Mouse (Mus musculus) layer of hippocampus, adult 2 months (tissue): ENCODE data around the gene 1110065P20Rik. TPM values are rescaled to one million over a fixed set of nuclear protein-coding genes. Genes with fewer than 3 reads are reported as not detected.

Source experiments
- DNase-seq, 2 experiments: peaks; one replicate each; pipeline ENCODE4 v3.0.0; 2022; ENCODE audit warnings: low spot score in 2 of 2
- H3K27ac ChIP-seq: fragments of 200-600 bp; 2 replicates; pipeline ENCODE4 v1.8.1; 2022
- H3K4me3 ChIP-seq: fragments of 200-600 bp; 2 replicates; pipeline ENCODE4 v1.8.1; 2022; ENCODE audit warnings: mild to moderate bottlenecking
- CTCF ChIP-seq: fragments of 200-600 bp; conservative IDR thresholded peaks from 2 replicates; pipeline ENCODE4 v1.8.1; 2022; ENCODE audit warnings: antibody characterized with exemption, mild to moderate bottlenecking, moderate library complexity
- total RNA-seq, 2 experiments: library from RNA; stranded (reverse); gene quantifications; 2 replicates each; pipeline ENCODE4 v1.2.3; 2021

Gene 1110065P20Rik
- total RNA-seq, 2 experiments from 2014 or later, result 72.0 to 94.5 TPM

GRCm38 (mm10) chr4:124872719-124873118 is 21.7 kb upstream of the 1110065P20Rik start:
- Histone ChIP-seq H3K4me3 (no peak overlapping the region), H3K27ac (no peak overlapping the region)
- peak; percentile 67 for TF ChIP-seq CTCF
- no peak for DNase-seq

- DNase-seq, result no peak
- Histone ChIP-seq H3K27ac (peak within 1 kb of the TSS; percentile 95), H3K4me3 (peak within 1 kb of the TSS; percentile 77)
- TF ChIP-seq CTCF, result no peak
Measured at GRCm38 (mm10) chr4:124861283-124862188, 10.5 kb upstream of the 1110065P20Rik start, which contains the start of gene Maneal. Gene Maneal, minus strand, starts transcription at chr4:124862171.

GRCm38 (mm10) chr4:124860446-124860845 is 9.4 kb upstream of the 1110065P20Rik start:
- DNase-seq, result no peak
- Histone ChIP-seq H3K4me3 (peak overlapping the region; percentile 77), H3K27ac (no peak overlapping the region)
- no peak for TF ChIP-seq CTCF

GRCm38 (mm10) chr4:124858370-124858769 is 7.4 kb upstream of the 1110065P20Rik start:
- no peak for TF ChIP-seq CTCF
- Histone ChIP-seq H3K4me3 (no peak overlapping the region), H3K27ac (no peak overlapping the region)
- no peak for DNase-seq

- peak overlapping the region; percentile 65 for H3K27ac ChIP-seq
- peak in 1 of 2 experiments; percentile 60 for DNase-seq
- no peak overlapping the region for H3K4me3 ChIP-seq
- no peak for TF ChIP-seq CTCF
Measured at GRCm38 (mm10) chr4:124856294-124856693, 5.3 kb upstream of the 1110065P20Rik start.

- peak; percentile 93 to 94 for DNase-seq
- peak; percentile 49 for TF ChIP-seq CTCF
- Histone ChIP-seq H3K4me3 (peak within 1 kb of the TSS; percentile 65), H3K27ac (peak within 1 kb of the TSS; percentile 100)
Measured at GRCm38 (mm10) chr4:124850261-124850913, 609 bp downstream of the 1110065P20Rik start, which contains the start of gene Yrdc. Gene Yrdc, plus strand, starts transcription at chr4:124850679.

- TF ChIP-seq CTCF, result no peak
- Histone ChIP-seq H3K27ac (peak overlapping the region; percentile 100), H3K4me3 (peak overlapping the region; percentile 65)
- peak; percentile 59 to 78 for DNase-seq
Measured at GRCm38 (mm10) chr4:124849631-124850260, 1.2 kb downstream of the 1110065P20Rik start.

- Histone ChIP-seq H3K27ac (peak overlapping the region; percentile 64; the same call in 1 of the 2 replicates), H3K4me3 (no peak overlapping the region)
- TF ChIP-seq CTCF, result peak; percentile 99
- DNase-seq, result peak; percentile 74 to 91
Measured at GRCm38 (mm10) chr4:124847573-124847972, 3.4 kb downstream of the 1110065P20Rik start.

- Histone ChIP-seq H3K27ac (peak overlapping the region; percentile 48; the same call in 1 of the 2 replicates), H3K4me3 (no peak overlapping the region)
- peak; percentile 83 for TF ChIP-seq CTCF
- DNase-seq, result no peak
Measured at GRCm38 (mm10) chr4:124843493-124843892, 7.5 kb downstream of the 1110065P20Rik start.

- Histone ChIP-seq H3K4me3 (no peak overlapping the region), H3K27ac (no peak overlapping the region)
Measured at GRCm38 (mm10) chr4:124840998-124841397, 10.0 kb downstream of the 1110065P20Rik start.

GRCm38 (mm10) chr4:124838035-124838700 is 12.8 kb downstream of the 1110065P20Rik start:
- Histone ChIP-seq H3K4me3 (no peak overlapping the region), H3K27ac (no peak overlapping the region)
- TF ChIP-seq CTCF, result no peak
- no peak for DNase-seq

More at GRCm38 (mm10) chr4:124840998-124841397, 10.0 kb downstream of the 1110065P20Rik start:
- no peak for DNase-seq
- TF ChIP-seq CTCF, result peak; percentile 55

- TF ChIP-seq CTCF, result no peak
- Histone ChIP-seq H3K4me3 (no peak overlapping the region), H3K27ac (no peak overlapping the region)
- DNase-seq, result no peak
Measured at GRCm38 (mm10) chr4:124832796-124833195, 18.2 kb downstream of the 1110065P20Rik start.
